Mouse (Mus musculus) neural tube, embryonic 14.5 days (tissue): ENCODE results near the gene Efna3. TPM values are rescaled to one million over a fixed set of nuclear protein-coding genes. Genes with fewer than 3 reads are reported as not detected.
A peak's percentile ranks its signal among the peaks of the same experiment; 100 is the strongest.

Source experiments
- ATAC-seq: fragments of 200-750 bp; cut with Nextera tagmentation; 2 replicates; pipeline ENCODE4 v1.8.0; 2017; ENCODE audit warnings: low read depth, mild to moderate bottlenecking, moderate TSS enrichment, moderate library complexity
- H3K27ac ChIP-seq: fragments of 300-500 bp; sonication (generic); 2 replicates; pipeline ENCODE4 v1.5.1; 2014; ENCODE audit warnings: low read depth, mild to moderate bottlenecking, control low read depth, low read length, moderate library complexity, mixed read lengths
- H3K27me3 ChIP-seq: fragments of 300-500 bp; sonication (generic); 2 replicates; pipeline ENCODE4 v1.6.1; 2014; ENCODE audit warnings: low read length; ENCODE audit not compliant: control insufficient read depth, insufficient read depth
- H3K36me3 ChIP-seq: fragments of 300-500 bp; sonication (generic); 2 replicates; pipeline ENCODE4 v1.6.1; 2014; ENCODE audit warnings: low read length, mixed read lengths; ENCODE audit not compliant: control insufficient read depth, insufficient read depth
- H3K4me1 ChIP-seq: fragments of 300-500 bp; sonication (generic); 2 replicates; pipeline ENCODE4 v1.6.1; 2014; ENCODE audit warnings: low read length; ENCODE audit not compliant: control insufficient read depth, insufficient read depth
- H3K4me2 ChIP-seq: fragments of 300-500 bp; sonication (generic); 2 replicates; pipeline ENCODE4 v1.6.1; 2014; ENCODE audit warnings: mild to moderate bottlenecking, low read depth, low read length, control low read depth
- H3K4me3 ChIP-seq: fragments of 300-500 bp; sonication (generic); 2 replicates; pipeline ENCODE4 v1.5.1; 2014; ENCODE audit warnings: low read depth, low read length, control low read depth, mixed read lengths
- H3K9ac ChIP-seq: fragments of 300-500 bp; sonication (generic); replicated peaks from 2 replicates; pipeline ENCODE4 v1.6.1; 2014; ENCODE audit warnings: low read depth, mild to moderate bottlenecking, control low read depth, low read length, mixed read lengths
- H3K9me3 ChIP-seq: fragments of 300-500 bp; sonication (generic); 2 replicates; pipeline ENCODE4 v1.6.1; 2016; ENCODE audit warnings: low read length; ENCODE audit not compliant: control insufficient read depth
- WGBS: fragments of 180-500 bp; shearing (Covaris S2); extraction: QIAGEN DNeasy Blood & Tissue Kit; methylation state at CpG from one replicate; pipeline ENCODE4 v1.1.7; 2014; 5-methylcytosine and 5-hydroxymethylcytosine counted together
- polyA plus RNA-seq: library from polyadenylated mRNA; unstranded; fragments of >200 nt; fragmentation: Nextera tagmentation; extraction: Ambion mirVana; gene quantifications from 2 replicates; pipeline ENCODE4 v1.2.1, GENCODE M21; 2014

Efna3 gene
- polyA plus RNA-seq, 1 experiment from 2014 or later, result 96.9 TPM

- H3K9ac ChIP-seq, result no peak overlapping the region
- no peaks in the 10 kb centered on the region for H3K9me3 ChIP-seq
- H3K4me1 ChIP-seq, result peaks cover 21% of the 10 kb centered on the region
- H3K36me3 ChIP-seq, result no peaks in the 10 kb centered on the region
- no peak overlapping the region for H3K4me2 ChIP-seq
- H3K27me3 ChIP-seq, result no peaks in the 10 kb centered on the region
- 78% methylated on average over 13 of the region's 13 CpGs for WGBS
- no peak for ATAC-seq
- no peak overlapping the region for H3K27ac ChIP-seq
- H3K4me3 ChIP-seq, result no peak overlapping the region
These were observed 8.8 kb upstream of the Efna3 start for GRCm38 (mm10) chr3:89331561-89331960.

- no peak for ATAC-seq
- H3K9me3 ChIP-seq, result no peaks in the 10 kb centered on the region
- no peak overlapping the region for H3K4me3 ChIP-seq
- H3K4me2 ChIP-seq, result no peak overlapping the region
- no peaks in the 10 kb centered on the region for H3K27me3 ChIP-seq
- no peaks in the 10 kb centered on the region for H3K36me3 ChIP-seq
- 18% methylated on average over 10 of the region's 10 CpGs for WGBS
- no peak overlapping the region for H3K27ac ChIP-seq
- H3K4me1 ChIP-seq, result peaks cover 16% of the 10 kb centered on the region; the same call in 1 of the 2 replicates
- H3K9ac ChIP-seq, result no peak overlapping the region
These were observed 8.2 kb upstream of the Efna3 start for GRCm38 (mm10) chr3:89330948-89331347.

- Histone ChIP-seq H3K9ac (no peak overlapping the region), H3K27ac (no peak overlapping the region), H3K36me3 (no peaks in the 10 kb centered on the region), H3K9me3 (no peaks in the 10 kb centered on the region), H3K4me3 (no peak overlapping the region), H3K4me1 (peaks cover 16% of the 10 kb centered on the region; the same call in 1 of the 2 replicates), H3K4me2 (no peak overlapping the region), H3K27me3 (no peaks in the 10 kb centered on the region)
- no peak for ATAC-seq
- WGBS, result 25% methylated on average over 3 of the region's 3 CpGs
These were observed 7.6 kb upstream of the Efna3 start for GRCm38 (mm10) chr3:89330346-89330745.

- Histone ChIP-seq H3K4me3 (no peak overlapping the region), H3K36me3 (no peaks in the 10 kb centered on the region), H3K9ac (no peak overlapping the region), H3K4me1 (peaks cover 16% of the 10 kb centered on the region; the same call in 1 of the 2 replicates), H3K4me2 (no peak overlapping the region), H3K9me3 (no peaks in the 10 kb centered on the region), H3K27me3 (no peaks in the 10 kb centered on the region), H3K27ac (no peak overlapping the region)
- WGBS, result 9% methylated on average over 4 of the region's 4 CpGs
- no peak for ATAC-seq
These were observed 5.9 kb upstream of the Efna3 start for GRCm38 (mm10) chr3:89328623-89329022.

GRCm38 (mm10) chr3:89327371-89327870 lies 4.7 kb upstream of the Efna3 start:
- ATAC-seq, result no peak
- H3K4me3 ChIP-seq, result no peak overlapping the region
- no peak overlapping the region; the same call in 1 of the 2 replicates for H3K27ac ChIP-seq
- peaks cover 16% of the 10 kb centered on the region; the same call in 1 of the 2 replicates for H3K4me1 ChIP-seq
- H3K4me2 ChIP-seq, result no peak overlapping the region
- H3K9ac ChIP-seq, result no peak overlapping the region
- WGBS, result 18% methylated on average over 9 of the region's 9 CpGs
- H3K36me3 ChIP-seq, result no peaks in the 10 kb centered on the region
- H3K9me3 ChIP-seq, result no peaks in the 10 kb centered on the region
- H3K27me3 ChIP-seq, result peaks cover 2% of the 10 kb centered on the region; the same call in 1 of the 2 replicates

- peaks cover 20% of the 10 kb centered on the region; the same call in 1 of the 2 replicates for H3K4me1 ChIP-seq
- ATAC-seq, result no peak
- H3K9ac ChIP-seq, result no peak overlapping the region
- H3K27me3 ChIP-seq, result peaks cover 3% of the 10 kb centered on the region; the same call in 1 of the 2 replicates
- H3K9me3 ChIP-seq, result no peaks in the 10 kb centered on the region
- H3K36me3 ChIP-seq, result no peaks in the 10 kb centered on the region
- WGBS, result 94% methylated on average over 8 of the region's 8 CpGs
- no peak overlapping the region for H3K27ac ChIP-seq
- no peak overlapping the region for H3K4me3 ChIP-seq
- H3K4me2 ChIP-seq, result no peak overlapping the region
These were observed 3.1 kb upstream of the Efna3 start for GRCm38 (mm10) chr3:89325882-89326281.

- no peak for ATAC-seq
- WGBS, result 2% methylated on average over 14 of the region's 14 CpGs
- no peaks in the 10 kb centered on the region for H3K9me3 ChIP-seq
- peak overlapping the region; percentile 97 for H3K9ac ChIP-seq
- H3K36me3 ChIP-seq, result no peaks in the 10 kb centered on the region
- H3K4me2 ChIP-seq, result peak overlapping the region; percentile 86
- peak overlapping the region; percentile 78 for H3K4me3 ChIP-seq
- H3K27ac ChIP-seq, result peak overlapping the region; percentile 98
- peaks cover 3% of the 10 kb centered on the region; the same call in 1 of the 2 replicates for H3K27me3 ChIP-seq
- peaks cover 38% of the 10 kb centered on the region for H3K4me1 ChIP-seq
These were observed 649 bp downstream of the Efna3 start for GRCm38 (mm10) chr3:89322131-89322500.

GRCm38 (mm10) chr3:89321183-89322130 lies 1.3 kb downstream of the Efna3 start:
- Histone ChIP-seq H3K9ac (peak overlapping the region; percentile 97), H3K4me1 (peaks cover 44% of the 10 kb centered on the region), H3K4me3 (peak overlapping the region; percentile 78), H3K27ac (peak overlapping the region; percentile 98), H3K27me3 (peaks cover 3% of the 10 kb centered on the region; the same call in 1 of the 2 replicates), H3K9me3 (no peaks in the 10 kb centered on the region), H3K36me3 (no peaks in the 10 kb centered on the region), H3K4me2 (peak overlapping the region; percentile 86)
- under 1% methylated on average over 64 of the region's 66 CpGs for WGBS
- peak; percentile 22 for ATAC-seq
